Mouse (Mus musculus) midbrain, postnatal 0 days (tissue): ENCODE data around the gene Wdr5b. TPM values are rescaled to one million over a fixed set of nuclear protein-coding genes. Genes with fewer than 3 reads are reported as not detected.

Experiments
- ATAC-seq: fragments of 200-750 bp; cut with Nextera tagmentation; 2 replicates; pipeline ENCODE4 v1.8.0; 2017; ENCODE audit warnings: moderate number of reproducible peaks, mild to moderate bottlenecking, moderate TSS enrichment, moderate library complexity; ENCODE audit not compliant: low FRiP score
- DNase-seq: peaks from one replicate; pipeline ENCODE4 v3.0.0-alpha.2; 2015; ENCODE audit warnings: low spot score
- H3K27ac ChIP-seq: fragments of 300-500 bp; sonication (generic); 2 replicates; pipeline ENCODE4 v1.5.1; 2014; ENCODE audit warnings: low read depth, mild to moderate bottlenecking, low read length, mixed read lengths
- H3K27me3 ChIP-seq: fragments of 300-500 bp; sonication (generic); 2 replicates; pipeline ENCODE4 v1.6.1; 2014; ENCODE audit warnings: low read length, control low read depth, mixed read lengths; ENCODE audit not compliant: insufficient read depth
- H3K36me3 ChIP-seq: fragments of 300-500 bp; sonication (generic); 2 replicates; pipeline ENCODE4 v1.6.1; 2014; ENCODE audit warnings: low read length, control low read depth, mixed read lengths; ENCODE audit not compliant: insufficient read depth
- H3K4me1 ChIP-seq: fragments of 300-500 bp; sonication (generic); 2 replicates; pipeline ENCODE4 v1.6.1; 2014; ENCODE audit warnings: mild to moderate bottlenecking, control low read depth, antibody characterized with exemption, low read length, mixed read lengths; ENCODE audit not compliant: insufficient read depth
- H3K4me2 ChIP-seq: fragments of 300-500 bp; sonication (generic); 2 replicates; pipeline ENCODE4 v1.6.1; 2014; ENCODE audit warnings: low read depth, mild to moderate bottlenecking, low read length, mixed read lengths; ENCODE audit not compliant: poor library complexity, severe bottlenecking
- H3K4me3 ChIP-seq: fragments of 300-500 bp; sonication (generic); 2 replicates; pipeline ENCODE4 v1.5.1; 2014; ENCODE audit warnings: low read depth, mild to moderate bottlenecking, low read length, moderate library complexity
- H3K9ac ChIP-seq: fragments of 300-500 bp; sonication (generic); replicated peaks from 2 replicates; pipeline ENCODE4 v1.6.1; 2014; ENCODE audit warnings: mild to moderate bottlenecking, low read length, moderate library complexity, mixed read lengths; ENCODE audit not compliant: poor library complexity, severe bottlenecking
- H3K9me3 ChIP-seq: fragments of 300-500 bp; sonication (generic); 2 replicates; pipeline ENCODE4 v1.6.1; 2016; ENCODE audit warnings: low read length, control low read depth
- CTCF ChIP-seq: IDR thresholded peaks from 2 replicates; pipeline ENCODE4 v1.5.1; 2016; ENCODE audit warnings: antibody characterized with exemption, mild to moderate bottlenecking
- WGBS: fragments of 180-500 bp; shearing (Covaris S2); extraction: QIAGEN DNeasy Blood & Tissue Kit; methylation state at CpG from one replicate; pipeline ENCODE4 v1.1.7; 2014; 5-methylcytosine and 5-hydroxymethylcytosine counted together
- polyA plus RNA-seq: library from polyadenylated mRNA; unstranded; fragments of >200 nt; fragmentation: Nextera tagmentation; extraction: Ambion mirVana; gene quantifications from 2 replicates; pipeline ENCODE4 v1.2.1, GENCODE M21; 2015
- total RNA-seq: library from RNA; depleted of rRNA; stranded (reverse); fragments of >200 nt; gene quantifications from 2 replicates; pipeline ENCODE4 v1.2.3, GENCODE M21; 2014

The Wdr5b gene
- total and polyA plus RNA-seq, 2 experiments from 2014 or later: 5.8 to 6.1 TPM

DNA sequence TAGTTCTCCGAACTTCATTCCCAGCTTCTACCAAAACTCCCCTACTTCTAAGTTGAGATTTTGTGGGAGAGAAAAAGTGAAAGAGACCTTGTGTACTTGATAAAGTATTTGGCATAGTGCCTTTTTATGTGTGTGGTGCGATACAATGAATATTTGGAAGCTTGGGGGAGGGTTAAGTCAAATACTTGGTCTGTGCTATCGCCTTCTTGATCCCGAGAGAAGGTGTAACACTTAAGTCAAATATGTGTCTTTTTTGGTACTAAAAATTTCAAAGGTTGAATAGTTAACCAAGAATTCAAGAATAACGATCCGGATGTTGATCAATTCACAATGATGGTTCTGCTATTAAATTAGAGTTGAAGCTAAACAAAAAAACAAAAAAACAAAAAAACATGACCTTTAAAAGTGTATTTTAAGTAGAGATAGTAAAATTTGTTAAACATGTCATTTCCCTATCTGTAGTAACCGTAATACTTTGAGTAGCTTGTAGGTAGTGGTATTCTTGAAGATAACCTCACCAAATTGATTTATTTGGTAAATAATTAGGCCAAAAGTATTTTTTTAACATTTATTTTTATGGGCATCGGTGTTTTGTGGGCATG lies 31.5 kb downstream of the Wdr5b start:
- 30% methylated on average over 8 of the region's 8 CpGs for WGBS
- ATAC-seq: no peak

DNA sequence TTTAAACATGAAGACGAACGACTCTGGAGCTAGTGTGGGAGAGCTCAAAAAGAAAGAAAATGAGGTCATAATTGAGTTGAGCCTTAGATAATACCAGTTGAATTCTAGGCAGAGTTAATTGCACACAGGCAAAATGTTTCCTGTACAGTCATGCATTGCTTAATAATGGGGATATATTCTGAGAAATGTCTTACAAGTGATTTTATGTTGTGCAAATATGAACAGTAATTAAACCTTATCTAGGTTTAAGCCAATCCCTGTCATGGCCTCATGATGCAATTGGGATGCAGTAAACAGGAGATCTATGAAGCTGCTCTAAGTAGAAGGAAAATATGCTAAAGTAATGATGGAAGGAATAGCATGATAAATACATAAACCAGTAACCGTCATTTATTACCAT lies 33.8 kb downstream of the Wdr5b start:
- TF ChIP-seq CTCF: no peak

More for the DNA sequence above, 31.5 kb downstream of the Wdr5b start:
- Histone ChIP-seq H3K27ac (peak overlapping the region; percentile 98), H3K4me1 (0 out of 2 replicates have a peak, but pooled peaks cover 2% of the 10 kb centered on the region), H3K27me3 (no peaks in the 10 kb centered on the region), H3K36me3 (no peaks in the 10 kb centered on the region), H3K9me3 (no peaks in the 10 kb centered on the region), H3K9ac (peak overlapping the region; percentile 94), H3K4me3 (peak overlapping the region; percentile 65), H3K4me2 (peak overlapping the region; percentile 78)
- DNase-seq: no peak
- TF ChIP-seq CTCF: no peak

DNA sequence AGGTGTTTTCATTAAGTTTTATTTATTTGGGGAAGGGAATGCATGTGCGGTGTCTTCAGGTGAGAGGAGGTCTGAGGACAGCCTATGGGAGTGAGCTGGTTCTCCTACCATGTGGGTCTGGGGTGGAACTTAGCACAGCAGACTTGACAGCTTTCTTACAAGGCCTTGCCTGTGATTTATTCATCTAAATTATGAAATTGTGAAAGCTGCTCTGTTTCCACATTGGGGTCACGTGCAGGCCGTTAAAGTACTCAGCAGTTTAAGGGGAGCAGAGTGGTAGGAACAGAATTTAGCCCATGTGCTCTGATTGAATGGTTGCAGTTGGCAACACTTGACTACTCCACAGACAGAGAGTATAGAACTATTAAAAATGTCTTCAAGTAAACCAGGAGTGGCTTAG lies 38.9 kb downstream of the Wdr5b start:
- Histone ChIP-seq H3K4me2 (no peak overlapping the region), H3K4me1 (no peaks in the 10 kb centered on the region), H3K4me3 (no peak overlapping the region), H3K27me3 (no peaks in the 10 kb centered on the region), H3K27ac (no peak overlapping the region), H3K9ac (no peak overlapping the region), H3K9me3 (no peaks in the 10 kb centered on the region), H3K36me3 (peaks cover 4% of the 10 kb centered on the region; the same call in 1 of the 2 replicates)
- WGBS: 97% methylated on average over 3 of the region's 3 CpGs
- ATAC-seq (no peak), DNase-seq (no peak)
- TF ChIP-seq CTCF: no peak

More for the DNA sequence above, 33.8 kb downstream of the Wdr5b start:
- Histone ChIP-seq H3K27ac (no peak overlapping the region), H3K4me3 (no peak overlapping the region), H3K36me3 (no peaks in the 10 kb centered on the region), H3K9ac (no peak overlapping the region), H3K9me3 (no peaks in the 10 kb centered on the region), H3K4me1 (0 out of 2 replicates have a peak, but pooled peaks cover 2% of the 10 kb centered on the region), H3K4me2 (no peak overlapping the region), H3K27me3 (no peaks in the 10 kb centered on the region)
- DNase-seq: no peak
- ATAC-seq: no peak
- WGBS: 93% methylated on average over 3 of the region's 3 CpGs

DNA sequence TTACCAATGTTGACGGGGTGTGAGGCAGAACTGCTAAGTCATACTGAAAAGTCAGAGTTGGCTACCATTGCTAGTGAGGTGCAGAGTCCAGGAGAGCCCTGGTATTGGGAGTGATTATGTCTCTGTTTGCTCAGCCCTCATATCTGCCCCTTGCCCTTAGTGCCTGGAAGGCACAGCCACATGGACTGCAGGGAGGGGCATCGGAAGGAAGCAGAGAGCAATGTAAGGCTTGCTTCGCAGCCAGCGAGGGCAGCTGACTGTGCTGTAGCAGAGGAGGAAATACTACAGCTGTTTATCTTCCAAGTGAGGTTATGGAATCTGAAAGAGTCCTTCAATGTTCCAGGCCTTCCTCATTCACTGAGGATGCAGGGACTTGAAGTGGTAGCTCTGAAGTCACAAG lies 46.9 kb downstream of the Wdr5b start:
- ATAC-seq (no peak), DNase-seq (no peak)
- no peaks in the 10 kb centered on the region for H3K4me1 ChIP-seq
- H3K27me3 ChIP-seq: no peaks in the 10 kb centered on the region
- no peaks in the 10 kb centered on the region for H3K9me3 ChIP-seq
- 91% methylated on average over 4 of the region's 4 CpGs for WGBS
- no peak overlapping the region for H3K9ac ChIP-seq
- no peak for TF ChIP-seq CTCF
- H3K27ac ChIP-seq: no peak overlapping the region
- H3K36me3 ChIP-seq: peaks cover 17% of the 10 kb centered on the region
- no peak overlapping the region for H3K4me3 ChIP-seq
- no peak overlapping the region for H3K4me2 ChIP-seq

DNA sequence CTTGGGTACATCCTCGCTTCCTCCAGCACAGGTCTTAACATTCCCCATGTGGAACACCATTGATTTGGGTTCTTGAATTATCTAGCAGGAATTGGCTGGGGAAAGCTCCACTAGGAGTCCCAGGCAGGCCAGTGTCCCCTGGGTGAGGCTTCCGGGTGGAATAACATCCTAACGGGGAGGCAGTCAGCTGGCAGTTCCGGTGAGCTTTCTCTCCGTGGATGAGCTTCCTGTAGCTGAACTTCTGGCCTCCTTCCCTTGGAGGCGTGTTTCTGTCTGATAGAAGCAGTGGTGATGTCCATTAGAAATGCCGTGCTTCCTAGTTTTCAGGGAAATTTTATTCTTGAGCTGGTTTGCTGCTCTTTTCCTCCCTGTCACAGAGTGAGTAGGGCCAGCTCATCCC lies 48.1 kb downstream of the Wdr5b start:
- Histone ChIP-seq H3K27me3 (no peaks in the 10 kb centered on the region), H3K36me3 (peaks cover 14% of the 10 kb centered on the region), H3K9me3 (no peaks in the 10 kb centered on the region), H3K4me3 (no peak overlapping the region), H3K9ac (no peak overlapping the region), H3K4me1 (no peaks in the 10 kb centered on the region), H3K27ac (no peak overlapping the region), H3K4me2 (no peak overlapping the region)
- ATAC-seq (no peak), DNase-seq (no peak)
- TF ChIP-seq CTCF: no peak
- WGBS: 88% methylated on average over 7 of the region's 7 CpGs

DNA sequence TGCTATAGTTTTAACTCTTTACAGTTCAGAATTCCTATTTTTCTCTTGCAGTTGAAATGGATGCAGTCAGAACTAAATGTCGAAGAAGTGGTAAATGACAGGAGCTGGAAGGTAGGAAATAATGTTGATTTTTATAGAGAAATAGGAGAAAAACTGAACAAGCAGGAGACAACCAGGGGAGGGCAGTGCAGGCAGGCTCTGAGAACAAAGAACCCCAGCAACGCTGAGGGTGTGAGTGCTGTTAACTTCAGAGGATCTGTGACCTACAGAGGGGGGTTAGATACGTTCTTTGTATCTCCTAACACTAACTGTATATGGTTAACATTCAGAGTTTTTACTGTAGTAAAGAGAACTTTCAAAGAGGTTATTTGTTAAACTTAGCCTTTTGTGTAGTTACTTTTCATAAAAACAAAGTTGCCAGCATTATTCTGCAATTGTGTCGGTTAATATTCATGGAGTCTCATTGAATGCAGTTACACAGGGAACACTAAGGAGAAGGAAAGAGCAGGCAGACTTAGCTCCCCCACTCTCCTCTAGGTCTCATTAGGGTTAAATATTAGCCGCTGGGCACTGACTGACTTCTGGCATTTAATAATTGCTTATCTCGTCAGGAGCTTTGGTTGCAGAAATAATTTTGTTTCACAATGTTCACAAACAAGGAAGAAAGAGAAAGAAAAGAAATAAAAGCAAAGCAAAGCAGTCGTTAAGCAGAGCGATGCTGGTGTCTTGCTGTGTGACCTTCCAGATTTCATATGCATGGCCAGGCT lies 49.0 kb downstream of the Wdr5b start:
- TF ChIP-seq CTCF: peak; percentile 61
- no peak overlapping the region for H3K27ac ChIP-seq
- no peak for ATAC-seq
- peak; percentile 12 for DNase-seq
- H3K9me3 ChIP-seq: no peaks in the 10 kb centered on the region
- 80% methylated on average over 8 of the region's 8 CpGs for WGBS
- no peak overlapping the region for H3K4me3 ChIP-seq
- H3K4me1 ChIP-seq: no peaks in the 10 kb centered on the region
- no peaks in the 10 kb centered on the region for H3K27me3 ChIP-seq
- H3K4me2 ChIP-seq: no peak overlapping the region
- no peak overlapping the region for H3K9ac ChIP-seq
- peaks cover 14% of the 10 kb centered on the region for H3K36me3 ChIP-seq
